Mouse (Mus musculus): ENCODE measurements around the gene Frmd6.

The Frmd6 gene

DNA sequence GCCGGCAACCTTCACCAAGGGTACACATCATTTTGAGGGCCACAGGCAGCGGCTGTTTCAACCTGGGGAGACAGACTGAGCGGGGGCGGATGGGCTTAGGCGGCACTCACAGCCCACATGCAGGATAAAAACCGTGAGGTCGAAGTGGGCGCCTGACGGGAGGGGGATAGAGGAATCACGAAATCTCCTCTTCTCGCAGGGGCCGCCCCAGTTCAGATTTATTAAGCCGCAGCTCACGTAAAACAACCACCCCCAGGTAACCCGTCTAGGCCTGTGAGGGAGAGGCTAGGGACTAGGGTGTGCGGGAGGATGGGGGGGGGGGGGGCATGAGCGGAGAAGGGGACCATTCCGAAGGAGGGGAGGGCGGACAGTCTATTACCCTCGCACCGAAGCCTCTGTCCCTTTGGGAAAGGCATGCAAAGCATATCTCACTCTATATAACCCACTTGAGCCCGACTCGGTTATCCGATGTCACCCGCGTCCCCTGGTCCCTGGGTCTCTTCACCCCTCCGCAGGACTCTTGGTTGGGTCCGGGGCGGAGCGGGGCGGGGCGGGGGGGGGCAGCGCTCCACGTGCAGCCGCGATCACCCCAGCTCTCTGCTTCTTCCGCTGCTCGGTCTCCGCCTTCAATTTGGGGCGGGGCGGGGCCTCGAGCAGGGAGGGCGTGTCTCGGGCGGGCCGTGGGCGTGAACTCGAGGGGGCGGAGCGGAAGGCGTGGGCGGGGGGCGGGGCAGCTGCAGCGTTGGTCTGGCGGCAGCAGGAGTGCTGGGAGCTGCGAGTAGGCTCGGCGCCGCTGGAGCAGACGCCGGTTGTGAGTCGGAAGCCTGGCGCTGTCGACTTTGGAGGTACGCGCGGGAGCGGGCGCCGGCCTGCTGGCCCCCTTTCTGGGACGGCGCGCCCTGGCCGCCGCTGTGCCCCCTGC, at the start of gene Frmd6:
Gene Frmd6, plus strand, starts transcription at position 786 of the 922 bp plus-strand sequence.
- peak; percentile 97 for DNase-seq

DNA sequence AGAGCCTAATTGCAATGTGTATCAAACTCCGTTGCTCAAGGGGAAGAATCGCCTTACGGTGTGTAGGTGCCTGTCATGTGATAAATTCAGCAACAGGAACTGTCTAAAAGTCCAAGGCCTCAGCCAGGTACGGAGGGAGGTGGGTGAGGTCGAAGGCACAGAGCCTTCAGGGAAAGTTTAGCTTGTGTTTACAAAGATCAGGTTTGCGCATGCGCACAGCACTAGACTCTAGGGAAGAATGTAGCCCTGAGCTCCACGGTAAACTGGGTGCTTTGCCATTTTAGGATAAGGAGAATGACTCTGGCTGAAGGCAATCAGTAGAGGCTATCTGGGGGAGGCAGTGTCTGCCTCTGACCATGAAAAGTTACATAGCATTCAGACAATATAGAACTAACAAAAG, 49.7 kb upstream of the Frmd6 start:
- DNase-seq, result no peak

DNA sequence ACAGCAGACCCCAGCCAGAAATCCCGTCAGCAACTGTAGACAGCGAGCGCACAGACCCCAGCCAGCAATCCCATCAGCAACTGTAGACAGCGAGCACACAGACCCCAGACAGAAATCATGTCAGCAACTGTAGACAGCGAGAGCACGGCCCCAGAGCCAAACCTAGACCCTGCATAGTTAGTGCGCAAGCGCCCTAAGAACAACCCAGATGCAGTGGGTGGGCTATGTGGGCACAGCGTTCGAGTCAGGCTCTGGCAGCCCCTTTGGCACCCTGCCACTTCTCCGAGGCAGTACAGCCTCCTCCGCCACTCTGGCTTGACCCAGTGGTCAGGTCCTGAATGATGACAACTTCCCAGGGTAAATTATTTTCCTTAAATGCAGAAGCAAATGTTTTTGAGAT, 48.6 kb upstream of the Frmd6 start:
- peak; percentile 41 for DNase-seq

DNA sequence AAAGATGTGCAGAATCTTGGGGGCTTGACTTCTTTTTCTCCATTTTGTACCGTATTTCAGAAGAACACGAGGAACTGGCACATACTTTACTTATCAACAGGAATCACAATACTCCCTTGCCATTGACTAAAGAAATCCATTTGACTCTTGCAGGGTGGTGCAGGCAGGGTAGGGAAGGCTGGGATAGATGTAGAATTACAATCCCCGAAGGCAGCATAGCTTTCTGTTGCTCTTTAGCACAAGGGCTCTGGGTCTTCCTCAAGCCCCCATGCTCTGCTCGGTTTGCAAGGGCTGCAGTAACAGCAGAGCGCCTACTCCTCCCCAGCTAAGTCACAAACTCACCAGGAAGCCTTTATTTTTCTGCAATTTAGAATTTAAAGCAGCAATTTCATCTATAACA, 47.8 kb upstream of the Frmd6 start:
- no peak for DNase-seq

DNA sequence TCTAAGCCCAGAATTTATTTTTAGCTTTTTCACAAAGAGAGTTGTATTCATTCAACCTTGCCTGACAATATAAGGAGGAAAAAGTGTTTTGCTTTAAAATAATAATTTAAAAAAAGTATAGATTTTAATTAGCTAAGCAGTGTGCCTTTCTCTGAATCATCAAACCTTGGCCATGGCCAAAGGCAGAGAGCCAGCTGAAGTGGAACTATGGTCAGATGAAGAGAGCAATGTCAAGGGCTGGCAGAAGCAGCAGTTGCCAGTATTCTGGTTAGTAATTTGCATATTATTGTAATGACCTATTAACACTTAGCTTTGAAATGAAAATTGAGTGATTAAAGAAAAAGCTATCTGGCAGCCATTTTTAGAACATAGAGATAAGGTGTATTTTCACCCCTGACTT, 47.4 kb upstream of the Frmd6 start:
- DNase-seq, result no peak

DNA sequence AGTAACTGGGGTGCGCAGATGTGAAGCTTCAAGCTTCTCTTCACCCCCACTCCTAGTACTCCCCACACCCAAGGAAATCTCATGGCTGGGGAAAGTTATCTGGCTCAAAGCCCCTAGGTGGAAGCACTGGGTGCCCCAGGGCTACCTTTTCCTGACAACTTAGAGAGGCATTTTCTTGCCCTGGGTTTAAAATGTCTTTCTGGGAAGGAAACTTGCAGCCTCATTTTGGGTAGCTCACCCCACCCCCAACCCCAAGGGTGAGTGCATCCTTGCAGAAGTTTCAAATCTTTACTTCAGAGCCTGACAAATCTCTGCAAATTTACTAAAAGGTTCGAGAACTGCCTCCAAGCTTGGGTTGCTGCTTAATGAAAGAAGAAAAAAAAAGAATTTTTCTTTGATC, 47.0 kb upstream of the Frmd6 start:
- DNase-seq, result no peak

DNA sequence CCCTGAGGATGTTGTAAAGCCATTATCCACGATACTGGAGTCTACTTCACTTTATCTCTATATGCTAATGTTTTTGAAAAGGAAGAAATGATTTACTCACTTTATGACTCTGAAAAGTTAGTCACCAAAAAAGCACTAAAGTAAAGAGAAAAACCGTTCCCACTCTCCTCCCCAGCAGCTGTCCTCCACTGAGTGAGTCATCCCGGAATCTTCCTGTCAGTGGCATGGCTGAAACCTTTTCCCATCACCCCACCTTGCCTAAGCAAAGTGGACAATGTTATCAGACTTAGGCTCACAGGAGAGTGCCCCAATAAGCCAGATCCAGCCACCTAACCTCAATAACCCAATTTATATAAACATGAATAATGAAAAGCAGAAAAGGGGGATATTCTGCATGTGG, 46.6 kb upstream of the Frmd6 start:
- no peak for DNase-seq

DNA sequence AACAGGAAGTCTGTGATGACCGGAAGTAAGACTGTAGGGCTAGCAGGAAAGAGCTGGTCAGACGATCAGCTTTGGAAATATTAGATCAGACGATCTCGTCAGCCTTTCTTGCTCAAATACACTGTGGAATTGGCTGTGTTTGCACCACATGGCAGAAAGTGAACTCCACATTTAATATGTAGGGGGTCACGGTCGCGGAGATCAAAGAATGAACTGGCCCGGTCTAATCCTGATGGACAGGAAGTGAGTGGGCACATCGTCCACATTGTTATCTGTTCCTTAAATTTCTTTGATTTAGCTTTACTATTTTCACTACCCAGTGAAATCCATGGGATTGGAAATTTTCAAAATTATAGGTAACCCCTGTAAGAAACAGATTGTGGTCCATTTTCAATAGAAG, 42.3 kb upstream of the Frmd6 start:
- DNase-seq, result no peak

DNA sequence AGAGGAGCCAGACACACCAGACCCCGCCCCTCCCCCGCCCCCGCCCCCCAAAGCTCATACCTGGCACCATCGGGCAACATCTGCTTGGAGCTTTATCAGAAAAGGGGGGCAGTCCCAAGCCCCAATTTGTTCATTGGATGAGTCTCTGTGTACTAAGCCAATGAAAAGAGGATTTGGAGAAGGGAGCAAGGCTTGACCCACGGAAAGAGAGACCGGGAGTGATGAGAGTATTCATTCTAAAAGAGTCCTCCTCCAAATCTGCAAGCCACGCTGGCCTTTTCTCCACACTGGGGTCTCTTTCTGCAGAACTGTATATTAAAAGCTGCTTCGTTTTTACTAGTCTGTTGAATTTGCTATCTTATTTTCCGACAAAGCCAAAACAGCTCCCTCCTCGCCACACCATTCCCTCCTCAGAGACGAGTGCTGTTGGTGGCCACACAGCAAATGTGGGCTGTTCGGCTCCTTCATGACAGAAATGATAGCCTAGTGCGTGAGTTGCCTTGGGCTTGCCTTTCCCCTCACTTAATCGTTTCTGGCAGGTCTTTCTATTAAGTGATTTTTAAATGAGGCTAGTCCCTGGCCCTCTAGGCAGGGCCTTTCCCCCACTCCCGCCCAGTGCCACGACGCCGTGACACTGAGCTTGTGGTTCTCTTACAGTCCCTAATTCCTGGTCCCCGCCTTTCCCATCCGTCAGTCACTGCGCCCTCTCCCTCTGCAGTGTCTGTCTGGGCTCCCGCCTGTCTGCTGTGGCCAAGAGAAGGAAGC, 41.7 kb upstream of the Frmd6 start:
- DNase-seq, result peak; percentile 21

DNA sequence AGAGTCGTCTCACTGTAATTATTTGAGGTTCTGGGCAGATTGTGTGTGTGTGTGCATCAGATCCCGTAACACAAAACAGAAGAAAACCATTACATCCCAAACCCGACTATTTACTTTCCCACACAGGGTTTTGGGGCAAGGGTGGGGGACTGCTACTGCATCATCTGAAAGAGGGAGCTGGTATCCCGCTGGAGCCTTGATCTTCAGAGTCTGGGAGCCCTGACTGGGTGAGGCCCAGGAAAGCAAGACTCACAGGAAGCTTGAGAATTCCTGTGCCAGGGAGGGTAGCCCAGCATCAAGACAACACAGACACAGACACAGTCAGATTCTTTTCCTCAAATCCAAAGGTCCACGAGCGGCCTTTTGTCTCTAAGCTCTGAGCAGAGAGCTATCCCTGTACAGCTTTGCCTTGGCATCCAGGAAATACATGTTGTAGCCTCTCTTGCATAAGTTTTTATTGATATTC, 41.0 kb upstream of the Frmd6 start:
- DNase-seq, result no peak

DNA sequence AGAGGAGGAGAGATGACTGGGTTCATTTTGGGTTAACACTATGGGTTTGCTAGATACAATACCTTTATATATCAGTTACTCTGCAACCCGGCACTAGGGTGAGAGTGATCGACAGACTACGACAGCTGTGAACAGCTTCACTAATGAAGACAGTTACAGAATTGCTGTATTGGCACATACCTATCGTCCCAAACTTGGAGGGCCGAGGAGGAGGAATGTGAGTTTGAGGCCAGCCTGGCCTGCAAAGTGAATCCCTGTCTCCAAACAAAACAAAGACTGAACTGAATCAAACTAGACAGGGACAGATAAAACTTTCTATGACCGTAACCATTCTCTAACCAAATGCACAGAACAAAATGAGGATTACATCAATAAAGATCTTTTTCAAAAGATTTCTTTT, 36.0 kb upstream of the Frmd6 start:
- DNase-seq, result peak; percentile 25

DNA sequence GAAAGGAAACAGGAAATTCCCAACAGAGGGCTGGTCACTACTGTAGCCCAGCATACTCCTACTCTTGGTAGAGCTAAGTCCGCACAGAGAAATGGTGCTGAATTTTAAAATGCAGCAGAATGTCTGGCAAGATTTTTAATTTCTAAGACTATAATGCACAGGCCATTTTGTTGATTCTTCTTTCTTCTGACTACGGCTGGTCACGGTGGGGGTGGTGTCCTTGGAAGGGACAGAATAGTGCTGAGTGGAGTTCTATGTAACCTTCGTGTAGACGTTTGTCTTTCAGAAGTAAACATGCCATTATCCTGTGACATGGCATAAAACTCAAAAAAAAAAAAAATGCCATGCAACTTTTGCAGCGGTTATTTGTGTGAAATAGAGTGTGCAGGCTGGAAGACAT, 32.0 kb upstream of the Frmd6 start:
- DNase-seq, result no peak

DNA sequence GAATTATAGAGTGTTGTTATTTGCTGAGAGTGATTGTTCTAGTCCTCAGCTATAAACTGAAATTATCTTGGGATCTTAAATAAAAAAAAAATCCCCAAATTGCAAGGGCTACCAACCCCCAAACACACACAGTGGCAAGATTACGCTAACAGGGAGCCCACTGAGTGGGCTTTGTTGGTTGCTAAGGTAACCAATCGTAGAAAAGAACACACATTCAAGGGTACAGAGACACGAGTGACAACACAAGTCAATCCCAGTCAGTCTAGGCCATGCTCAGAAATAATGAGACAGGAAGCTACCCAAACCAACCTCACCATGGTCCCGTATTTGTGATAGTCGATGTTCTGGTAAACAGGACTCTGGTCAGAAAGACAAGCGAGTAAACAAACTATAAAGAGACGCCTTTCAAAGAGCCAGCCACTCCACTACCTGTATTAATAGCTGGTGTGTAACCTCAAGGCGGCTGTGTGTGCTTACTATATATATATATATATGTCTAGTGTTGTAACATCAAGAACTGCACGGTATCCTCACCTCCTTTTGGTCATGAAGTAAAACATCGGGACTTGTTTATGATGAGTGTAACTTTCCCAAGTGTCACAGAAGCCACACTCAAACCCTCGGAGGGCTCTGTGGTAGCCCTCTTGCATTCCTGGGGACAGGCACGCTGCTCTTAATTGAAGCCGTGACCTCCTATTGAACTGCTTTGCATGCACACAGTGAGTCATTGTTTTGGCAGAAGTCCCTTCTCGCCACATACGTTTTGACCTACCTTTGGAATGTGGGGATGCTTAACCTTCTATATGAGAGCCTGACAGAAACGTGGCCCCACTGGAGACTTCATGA, 30.5 kb upstream of the Frmd6 start:
- DNase-seq, result no peak

DNA sequence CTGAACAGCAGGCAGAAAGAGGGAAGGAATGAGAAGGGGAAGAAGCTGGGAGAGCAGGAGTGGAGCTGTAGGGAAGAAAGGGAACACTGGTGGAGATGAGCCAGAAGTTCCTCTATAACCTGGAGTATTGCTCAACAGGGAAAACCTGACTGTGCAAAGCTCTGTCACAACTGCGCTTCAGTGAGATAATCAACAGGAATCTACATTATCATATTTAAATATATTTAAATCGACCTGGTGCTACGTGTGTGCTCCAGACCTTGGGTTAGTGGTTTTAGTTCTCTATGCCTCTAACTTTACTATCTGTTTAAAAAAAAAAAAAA, 30.0 kb upstream of the Frmd6 start:
- no peak for DNase-seq

DNA sequence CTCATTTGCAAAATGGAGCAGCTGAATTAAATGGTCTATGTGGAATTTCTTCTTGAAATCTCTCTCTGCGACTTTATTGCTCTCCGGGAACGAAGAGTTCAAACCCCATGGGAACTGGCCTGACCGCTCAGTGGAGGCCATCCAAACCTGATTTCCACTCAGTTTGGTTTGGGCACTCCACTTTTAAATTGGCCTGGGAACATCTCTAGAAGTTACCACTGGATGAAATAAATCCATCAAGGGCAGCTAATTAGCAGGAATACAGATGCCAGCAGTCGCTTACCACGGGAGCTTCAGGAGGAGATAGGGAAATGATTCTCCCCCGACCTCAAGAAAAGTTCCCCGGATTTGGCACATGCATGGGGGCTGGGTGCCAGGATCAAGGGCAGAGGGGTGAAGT, 26.8 kb upstream of the Frmd6 start:
- DNase-seq, result peak; percentile 39

DNA sequence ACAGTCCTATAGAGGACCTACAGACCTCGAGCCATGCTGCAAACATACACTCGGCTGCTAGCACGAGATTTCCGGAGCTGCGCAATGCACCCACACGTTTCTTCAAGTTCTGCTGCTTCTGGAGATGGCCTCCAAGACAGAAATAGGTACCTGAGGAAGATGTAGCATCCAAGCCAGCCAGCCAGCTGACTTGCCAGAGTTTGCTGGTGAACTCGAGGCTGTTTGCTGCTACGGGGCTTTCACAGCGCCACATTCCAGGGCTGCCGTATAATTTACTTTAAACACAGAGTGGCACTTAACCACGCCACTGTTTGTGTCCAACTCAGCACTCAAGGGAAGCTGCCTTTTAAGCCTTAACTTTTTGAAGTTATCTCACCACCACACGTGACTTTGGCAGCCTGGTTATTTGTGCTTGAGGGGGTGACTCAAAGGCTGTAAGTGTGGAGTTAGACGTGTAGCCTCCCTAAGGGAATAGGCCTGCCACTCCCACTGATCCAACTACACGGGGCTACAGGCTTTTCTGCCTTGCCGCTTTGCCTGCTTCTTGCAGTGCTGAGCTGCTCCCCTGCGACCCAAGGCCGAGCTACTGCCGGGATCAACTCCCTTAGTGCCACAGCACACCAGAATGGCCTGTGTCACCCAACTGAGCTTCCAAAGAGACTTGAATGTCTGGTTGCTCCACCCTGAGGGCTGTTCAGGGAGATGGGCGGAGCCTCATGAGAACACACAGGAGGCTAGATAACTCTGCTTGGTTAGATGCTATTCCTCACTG, 25.9 kb upstream of the Frmd6 start:
- peak; percentile 21 for DNase-seq

DNA sequence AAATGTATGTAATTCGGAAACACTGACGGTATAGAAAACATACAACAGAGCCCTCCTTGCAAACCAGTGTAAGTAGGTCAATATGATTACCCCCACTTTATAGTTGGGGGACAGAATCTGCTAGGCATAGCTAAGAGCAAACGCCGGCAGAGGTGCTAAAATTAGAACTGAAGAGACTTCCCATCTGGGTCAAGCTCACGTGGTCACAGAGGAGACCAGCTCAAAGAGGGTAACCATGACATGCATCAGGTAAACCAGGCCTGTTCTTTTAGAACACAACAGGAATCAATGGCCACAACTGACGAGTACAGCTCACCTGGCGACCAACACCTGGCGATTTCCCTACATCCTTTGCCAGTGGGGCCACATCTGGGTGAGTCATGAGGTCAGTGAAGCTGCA, 25.2 kb upstream of the Frmd6 start:
- no peak for DNase-seq

DNA sequence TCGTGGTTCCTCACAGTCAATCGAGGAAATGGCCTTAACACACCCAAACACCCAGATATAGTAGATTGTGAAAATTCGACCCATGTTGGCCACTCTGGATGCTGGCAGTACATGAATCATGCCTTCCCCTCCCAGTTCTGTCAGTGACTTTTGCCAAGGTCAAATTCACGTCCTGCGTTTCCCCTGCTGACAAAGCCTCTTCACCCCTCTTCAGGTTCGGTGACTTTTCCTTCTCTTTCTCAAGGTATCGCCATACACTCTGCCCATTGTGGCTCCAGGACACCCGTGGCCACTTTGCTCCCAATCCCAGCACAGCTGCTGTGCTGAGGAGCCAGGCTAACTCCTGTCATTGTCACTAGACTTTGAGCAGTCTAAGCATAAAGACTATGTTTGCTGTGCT, 24.0 kb upstream of the Frmd6 start:
- DNase-seq, result no peak

DNA sequence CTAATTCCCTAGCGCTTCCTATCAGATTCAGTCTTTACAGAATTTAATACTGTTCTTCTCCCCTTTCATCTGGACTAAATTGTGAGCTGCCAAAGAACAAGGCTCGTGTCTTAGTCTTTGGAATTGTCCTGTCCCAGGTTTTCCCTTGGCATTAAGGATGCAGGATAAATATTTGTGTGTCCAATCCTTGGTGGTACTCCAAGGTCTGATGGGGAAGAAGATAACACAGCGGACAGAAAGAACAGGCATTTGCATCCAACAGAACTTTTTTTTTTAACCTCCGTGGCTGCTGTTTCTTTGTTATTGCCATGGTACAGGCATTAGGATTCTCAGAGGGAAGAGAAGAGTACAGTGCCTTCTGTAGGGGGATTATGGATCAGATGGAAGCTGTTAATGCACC, 21.8 kb upstream of the Frmd6 start:
- DNase-seq, result no peak

DNA sequence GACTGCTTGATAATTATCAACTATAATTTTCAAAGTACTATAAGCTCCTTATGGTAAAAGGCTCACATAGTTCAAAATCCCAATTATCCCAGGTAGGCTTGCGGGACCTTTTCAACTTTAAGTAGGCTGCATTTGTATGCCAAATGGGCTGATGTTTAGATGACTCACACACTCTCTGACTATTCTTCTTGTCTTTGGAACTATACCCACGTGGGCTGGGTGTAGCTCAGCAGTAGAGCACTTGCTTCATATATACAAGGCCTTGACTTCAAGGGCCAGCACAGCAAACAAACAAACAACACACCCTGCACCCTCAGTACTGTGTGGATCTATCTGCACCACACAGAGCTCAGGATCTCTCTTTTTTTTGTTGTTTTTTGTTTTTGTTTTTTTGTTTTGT, 20.3 kb upstream of the Frmd6 start:
- DNase-seq, result no peak

DNA sequence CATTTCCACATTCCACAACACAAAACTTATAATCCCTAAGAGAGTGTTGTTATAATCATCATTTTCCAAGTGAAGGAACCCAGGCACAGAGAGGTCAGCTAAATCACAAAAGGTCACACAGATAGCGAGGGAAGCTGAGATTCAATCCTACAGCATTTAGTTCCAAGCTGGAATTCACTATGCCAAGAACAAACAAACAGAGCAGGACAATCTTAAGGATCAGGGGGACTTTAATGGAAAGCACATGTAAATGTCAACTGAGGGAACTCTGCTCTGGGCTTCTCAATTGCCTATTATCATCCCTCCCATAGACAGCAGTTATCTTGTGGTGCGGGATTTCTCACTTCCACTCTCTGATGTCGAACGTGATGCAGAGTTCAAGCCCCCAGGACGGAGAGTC, 17.8 kb upstream of the Frmd6 start:
- no peak for DNase-seq

DNA sequence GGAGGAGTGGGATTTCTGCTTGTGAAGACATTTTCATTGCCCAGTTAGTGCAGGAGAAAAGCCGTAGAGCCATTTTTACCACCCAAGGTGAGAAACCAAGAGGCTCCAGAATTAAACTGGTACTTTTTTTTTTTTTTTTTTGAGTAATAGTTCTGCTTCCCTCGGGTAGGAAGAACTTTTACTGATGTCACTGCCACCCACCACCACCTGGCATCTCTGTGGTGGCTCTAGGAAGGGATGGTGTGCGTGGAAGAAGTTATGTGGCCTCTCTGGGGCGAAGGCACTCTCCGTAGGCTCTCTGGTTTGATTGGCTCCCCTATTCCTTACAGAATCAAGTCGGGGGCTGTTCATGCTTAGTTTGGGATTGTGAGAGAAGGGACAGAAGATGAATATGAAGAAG, 17.3 kb upstream of the Frmd6 start:
- DNase-seq, result no peak

DNA sequence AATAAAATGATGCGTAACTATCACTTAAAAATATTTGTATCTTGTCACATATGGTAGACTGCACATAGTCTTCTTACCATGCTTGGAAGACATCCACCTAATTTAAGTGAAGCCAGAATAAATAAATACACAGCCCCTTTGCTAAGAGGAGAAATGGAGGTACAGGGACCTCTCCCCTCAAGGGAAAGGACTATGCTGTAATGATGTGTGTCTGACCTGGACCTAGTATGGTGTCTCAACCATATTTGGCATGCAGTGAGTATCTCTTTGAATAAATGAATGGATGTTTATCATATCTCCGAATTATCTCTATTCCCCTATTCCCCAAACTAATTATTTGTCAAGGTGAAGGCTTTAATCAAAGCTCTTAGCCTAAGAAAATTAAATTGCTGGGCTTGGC, 15.4 kb upstream of the Frmd6 start:
- no peak for DNase-seq

Data from kidney, postnatal 10 days (tissue).